Mouse (Mus musculus) olfactory bulb, adult 2 months (tissue): Measurements from ENCODE around the gene Man1c1. TPM values are rescaled to one million over a fixed set of nuclear protein-coding genes. Genes with fewer than 3 reads are reported as not detected.

Experiments used
- H3K27ac ChIP-seq: fragments of 200-500 bp; 2 replicates; pipeline ENCODE4 v1.5.1; 2012; ENCODE audit warnings: low read depth, low read length; ENCODE audit not compliant: insufficient read depth
- H3K4me1 ChIP-seq: fragments of 200-500 bp; 2 replicates; pipeline ENCODE4 v1.6.1; 2012; ENCODE audit warnings: low read length; ENCODE audit not compliant: control insufficient read depth, insufficient read depth
- H3K4me3 ChIP-seq: fragments of 200-500 bp; 2 replicates; pipeline ENCODE4 v1.5.1; 2012; ENCODE audit warnings: mild to moderate bottlenecking, low read depth, low read length, moderate library complexity; ENCODE audit not compliant: insufficient read depth
- CTCF ChIP-seq: fragments of 200-500 bp; IDR thresholded peaks from 2 replicates; pipeline ENCODE4 v1.5.1; 2012; ENCODE audit warnings: low read depth, mild to moderate bottlenecking, low read length, moderate library complexity; ENCODE audit not compliant: insufficient read depth
- POLR2A ChIP-seq: fragments of 200-500 bp; IDR thresholded peaks from 2 replicates; pipeline ENCODE4 v1.6.1; 2012; ENCODE audit warnings: mild to moderate bottlenecking, low read depth, low read length, moderate library complexity; ENCODE audit not compliant: insufficient read depth
- WGBS: fragments of 180-500 bp; shearing (Covaris S2); methylation state at CpG from one replicate; pipeline ENCODE4 v1.1.7; 2018; 5-methylcytosine and 5-hydroxymethylcytosine counted together
- polyA plus RNA-seq: library from polyadenylated mRNA; stranded (reverse); fragments of >200 nt; gene quantifications from 2 replicates; pipeline ENCODE4 v1.2.4, GENCODE M21; 2012; ENCODE audit warnings: low replicate concordance; ENCODE audit not compliant: missing spikeins, insufficient read depth, insufficient read length

Gene Man1c1
- polyA plus RNA-seq, 1 experiment: not detected

GRCm38 (mm10) chr4:134525806-134526205, 178.3 kb downstream of the Man1c1 start:
- Histone ChIP-seq H3K27ac (no peak overlapping the region), H3K4me1 (no peaks in the 10 kb centered on the region), H3K4me3 (no peak overlapping the region)
- TF ChIP-seq POLR2A: no peak
- no peak for TF ChIP-seq CTCF
- WGBS: 37% methylated on average over 5 of the region's 5 CpGs

GRCm38 (mm10) chr4:134523447-134523846, 180.6 kb downstream of the Man1c1 start:
- no peak overlapping the region for H3K4me3 ChIP-seq
- 92% methylated on average over 4 of the region's 4 CpGs for WGBS
- TF ChIP-seq POLR2A (no peak), CTCF (no peak)
- no peaks in the 10 kb centered on the region for H3K4me1 ChIP-seq
- no peak overlapping the region for H3K27ac ChIP-seq

DNA sequence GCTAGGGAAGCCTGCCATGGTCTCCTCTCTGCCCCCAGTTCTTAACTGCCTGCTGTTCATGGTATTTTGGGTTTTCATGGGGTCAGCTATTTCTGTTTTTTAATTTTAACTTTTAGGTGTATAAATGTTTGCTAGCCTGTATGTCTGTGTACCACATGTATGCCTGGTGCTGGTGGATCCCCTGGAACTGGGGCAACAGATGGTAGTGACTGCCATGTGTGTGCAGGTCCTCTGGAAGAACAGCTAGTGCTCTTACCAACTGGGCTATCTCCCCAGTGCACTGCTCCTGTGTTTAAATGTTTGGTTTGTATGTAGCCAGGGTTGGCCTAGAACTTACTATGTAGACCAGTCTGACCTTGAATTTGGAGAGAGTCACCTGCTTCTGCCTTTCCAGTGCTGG, 184.8 kb downstream of the Man1c1 start:
- peaks cover 15% of the 10 kb centered on the region for H3K4me1 ChIP-seq
- no peak overlapping the region for H3K4me3 ChIP-seq
- no peak for TF ChIP-seq POLR2A
- TF ChIP-seq CTCF: no peak
- no peak overlapping the region for H3K27ac ChIP-seq

DNA sequence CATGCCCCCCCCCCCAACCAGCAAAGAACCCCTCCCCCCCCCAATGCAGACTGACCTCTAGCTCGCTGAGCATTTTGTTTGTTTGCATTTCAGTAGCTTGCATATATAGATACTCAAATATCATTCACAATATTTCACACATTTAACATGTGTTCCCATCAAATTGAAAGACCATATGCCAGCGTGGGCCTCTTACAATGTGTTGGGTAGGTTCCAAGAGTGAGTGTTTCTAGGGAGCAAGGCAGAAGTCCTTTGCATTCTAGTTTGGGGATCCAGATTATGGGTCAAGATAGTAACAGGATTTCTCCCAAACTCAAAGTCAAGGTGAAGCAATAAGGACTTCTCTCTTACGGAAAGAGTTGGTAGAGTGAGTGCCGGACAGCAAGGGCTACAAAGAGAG, 185.5 kb downstream of the Man1c1 start:
- Histone ChIP-seq H3K27ac (no peak overlapping the region), H3K4me3 (no peak overlapping the region), H3K4me1 (peaks cover 18% of the 10 kb centered on the region)
- TF ChIP-seq CTCF (no peak), POLR2A (no peak)
- WGBS: 92% methylated on average over 4 of the region's 4 CpGs

DNA sequence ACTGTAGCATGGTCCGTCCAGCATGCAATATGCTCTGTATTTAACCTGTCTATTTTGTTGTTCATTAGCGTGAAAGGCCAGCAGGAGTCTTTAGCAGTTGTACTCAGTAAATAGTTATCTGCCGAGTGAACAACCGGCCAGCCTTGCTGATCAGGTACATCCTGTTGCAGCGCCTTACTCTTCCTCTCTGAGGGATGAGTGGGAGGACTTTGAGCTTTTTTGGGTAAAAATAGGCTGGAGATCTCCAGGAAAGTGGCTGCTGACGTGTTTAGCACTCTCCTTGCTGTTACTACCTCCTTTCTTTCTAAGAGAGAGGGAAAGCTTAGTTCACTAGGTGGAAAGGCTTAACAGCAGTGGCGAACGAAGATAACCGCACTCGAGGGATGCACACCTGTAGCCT, 186.4 kb downstream of the Man1c1 start:
- no peak for TF ChIP-seq POLR2A
- TF ChIP-seq CTCF: no peak
- H3K4me1 ChIP-seq: peaks cover 20% of the 10 kb centered on the region
- H3K27ac ChIP-seq: peak overlapping the region; percentile 88
- 49% methylated on average over 10 of the region's 10 CpGs for WGBS
- H3K4me3 ChIP-seq: no peak overlapping the region

DNA sequence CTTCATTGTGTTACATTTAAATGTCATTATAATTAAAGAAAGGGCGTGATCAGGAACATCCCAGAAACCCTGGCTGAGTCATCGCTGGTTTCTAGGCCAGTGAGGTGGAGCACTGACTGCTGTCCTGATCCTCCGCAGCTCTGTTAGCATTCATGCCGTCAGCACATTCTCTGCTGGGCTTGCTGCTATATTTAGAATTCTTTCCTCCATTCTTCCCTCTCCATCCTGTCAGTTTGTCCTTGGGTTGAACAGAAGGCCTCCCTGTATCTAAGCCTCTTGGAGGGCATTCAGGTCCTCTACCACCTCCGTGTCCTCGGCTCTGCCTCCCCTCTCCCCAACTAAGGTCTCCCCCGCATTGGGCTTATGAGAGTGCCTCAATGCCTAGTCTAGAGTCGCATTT, 187.1 kb downstream of the Man1c1 start:
- H3K4me3 ChIP-seq: no peak overlapping the region
- peak overlapping the region; percentile 88 for H3K27ac ChIP-seq
- TF ChIP-seq CTCF (no peak), POLR2A (no peak)
- 28% methylated on average over 8 of the region's 8 CpGs for WGBS
- peaks cover 23% of the 10 kb centered on the region for H3K4me1 ChIP-seq

DNA sequence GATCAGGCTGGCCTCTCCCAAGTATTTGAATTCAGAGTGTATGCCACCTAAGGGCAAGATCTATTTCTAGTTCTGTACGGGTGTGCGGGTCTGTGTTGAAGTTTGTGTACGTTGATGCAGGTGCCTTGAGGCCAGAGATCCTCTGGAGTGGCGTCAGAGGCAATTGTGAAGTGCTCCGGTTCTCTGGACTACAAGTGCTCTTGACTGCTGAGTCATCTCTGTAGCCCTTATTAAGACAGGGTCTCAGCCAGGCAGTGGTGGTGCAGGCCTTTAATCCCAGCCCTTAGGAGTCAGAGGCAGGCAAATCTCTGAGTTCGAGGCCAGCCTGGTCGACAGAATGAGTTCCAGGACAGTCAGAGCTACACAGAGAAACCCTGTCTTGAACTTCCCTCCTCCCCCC, 188.5 kb downstream of the Man1c1 start:
- Histone ChIP-seq H3K27ac (no peak overlapping the region), H3K4me3 (no peak overlapping the region), H3K4me1 (peaks cover 27% of the 10 kb centered on the region)
- TF ChIP-seq CTCF (no peak), POLR2A (no peak)
- 83% methylated on average over 7 of the region's 7 CpGs for WGBS

DNA sequence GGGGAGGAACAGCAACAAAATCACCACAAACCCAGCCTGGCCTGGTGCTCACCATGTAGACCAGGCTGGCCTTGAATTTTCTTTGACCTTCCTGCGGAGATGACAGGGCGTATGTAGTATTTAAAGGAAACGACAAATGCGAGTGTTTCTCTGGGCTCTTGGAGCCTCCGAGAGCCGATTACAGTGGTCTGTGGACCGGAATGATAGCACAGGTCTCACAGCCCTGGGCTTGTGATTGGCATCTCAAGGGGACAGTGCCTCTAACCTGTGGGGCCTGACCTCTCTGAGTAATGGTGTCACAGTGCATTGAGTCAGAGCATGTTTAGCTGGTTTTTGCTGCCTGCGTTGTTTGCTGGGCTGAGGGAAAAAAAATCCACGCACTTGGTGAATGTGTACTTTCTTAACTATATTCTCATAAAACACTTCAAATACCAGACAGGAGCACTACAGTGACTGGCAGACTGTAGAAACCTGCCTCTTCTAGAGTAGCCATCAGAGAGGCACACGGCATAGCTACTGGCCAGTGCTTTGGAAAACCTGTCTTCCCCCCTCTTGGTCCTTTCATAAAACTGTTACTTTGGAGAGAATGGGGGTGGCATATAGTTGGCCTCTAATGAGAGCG, 189.7 kb downstream of the Man1c1 start:
- TF ChIP-seq CTCF: no peak
- no peak for TF ChIP-seq POLR2A
- H3K4me1 ChIP-seq: peaks cover 27% of the 10 kb centered on the region
- no peak overlapping the region for H3K4me3 ChIP-seq
- no peak overlapping the region for H3K27ac ChIP-seq
- 91% methylated on average over 11 of the region's 11 CpGs for WGBS

- Histone ChIP-seq H3K4me3 (no peak overlapping the region), H3K4me1 (peaks cover 27% of the 10 kb centered on the region), H3K27ac (no peak overlapping the region)
- TF ChIP-seq POLR2A: no peak
- no peak for TF ChIP-seq CTCF
- WGBS: 16% methylated on average over 15 of the region's 15 CpGs
These were observed 191.3 kb downstream of the Man1c1 start for GRCm38 (mm10) chr4:134512798-134513197.

DNA sequence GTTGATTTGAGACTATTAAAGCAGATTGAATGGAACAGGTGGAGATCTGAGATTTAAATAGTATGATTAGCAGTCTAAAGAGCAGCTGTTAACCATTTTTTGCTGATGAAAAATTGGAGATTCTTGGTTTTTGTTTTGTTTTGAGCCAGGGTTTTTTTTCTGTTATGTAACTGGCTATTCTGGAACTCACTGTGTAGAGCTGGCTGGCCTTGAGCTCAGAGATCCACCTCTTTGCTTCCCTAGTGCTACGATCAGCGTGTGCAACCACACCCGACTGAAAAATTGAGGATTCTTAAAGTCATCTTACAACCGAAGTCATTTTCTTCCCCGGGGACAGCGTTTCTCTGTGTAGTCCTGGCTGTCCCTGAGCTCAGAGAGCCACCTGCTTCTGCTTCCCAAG, 192.4 kb downstream of the Man1c1 start:
- H3K4me1 ChIP-seq: peaks cover 17% of the 10 kb centered on the region; the same call in 1 of the 2 replicates
- 71% methylated on average over 6 of the region's 6 CpGs for WGBS
- H3K27ac ChIP-seq: no peak overlapping the region
- TF ChIP-seq POLR2A (no peak), CTCF (no peak)
- H3K4me3 ChIP-seq: no peak overlapping the region

Other genes starting within 250 kb of the Man1c1 start
- 402 and 593 TPM in 2 replicates for gene Stmn1, start 236.0 kb downstream of the Man1c1 start, polyA plus RNA-seq
- not detected in 2 replicates for gene Paqr7, start 207.6 kb downstream of the Man1c1 start, polyA plus RNA-seq
- gene Aunip, start 193.3 kb downstream of the Man1c1 start, polyA plus RNA-seq: not detected in 2 replicates
- gene Mtfr1l, start 168.9 kb downstream of the Man1c1 start, polyA plus RNA-seq: not detected in 2 replicates
- gene Selenon, start 152.1 kb downstream of the Man1c1 start, polyA plus RNA-seq: not detected in 2 replicates
- not detected in 2 replicates for gene Ldlrap1, start 63.7 kb upstream of the Man1c1 start, polyA plus RNA-seq
- gene Maco1, start 149.1 kb upstream of the Man1c1 start, polyA plus RNA-seq: not detected in 2 replicates
- not detected in 2 replicates for gene Rhd, start 160.2 kb upstream of the Man1c1 start, polyA plus RNA-seq
- gene Tmem50a, start 210.7 kb upstream of the Man1c1 start, polyA plus RNA-seq: not detected in 2 replicates
- gene Rsrp1, start 219.3 kb upstream of the Man1c1 start, polyA plus RNA-seq: 408 and 522 TPM in 2 replicates
- 295 TPM in 1 of 2 replicates, not detected in the other for gene Syf2, start 226.6 kb upstream of the Man1c1 start, polyA plus RNA-seq